Mouse (Mus musculus): ENCODE measurements around the gene Gm7879.

The Gm7879 gene

DNA sequence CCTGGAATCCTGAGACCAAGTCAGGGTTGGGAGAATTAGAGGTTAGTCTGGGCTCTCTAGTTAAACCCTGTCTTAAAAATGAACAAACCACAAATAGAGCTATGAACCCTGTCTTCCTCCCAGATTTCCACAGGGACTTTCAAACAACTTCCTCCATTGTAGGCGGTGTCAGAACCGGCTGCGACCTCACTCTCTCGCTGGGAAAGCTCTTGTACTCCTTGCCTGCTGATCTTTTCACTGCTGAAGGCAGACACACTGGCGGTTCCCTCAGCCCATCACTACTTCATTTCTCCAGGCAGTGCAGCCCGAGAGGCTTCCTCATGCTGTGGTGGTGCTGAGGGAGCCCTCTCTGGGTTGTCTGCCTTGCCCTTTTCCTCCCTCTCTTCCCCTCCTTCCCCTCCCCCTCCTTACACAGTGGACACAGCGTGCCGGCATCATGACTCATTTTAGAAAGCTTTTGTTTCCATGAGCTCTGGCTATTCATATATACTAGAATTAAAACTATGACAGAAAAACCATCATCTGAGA lies 35.9 kb downstream of the Gm7879 start:
- peak; percentile 40 for DNase-seq

DNA sequence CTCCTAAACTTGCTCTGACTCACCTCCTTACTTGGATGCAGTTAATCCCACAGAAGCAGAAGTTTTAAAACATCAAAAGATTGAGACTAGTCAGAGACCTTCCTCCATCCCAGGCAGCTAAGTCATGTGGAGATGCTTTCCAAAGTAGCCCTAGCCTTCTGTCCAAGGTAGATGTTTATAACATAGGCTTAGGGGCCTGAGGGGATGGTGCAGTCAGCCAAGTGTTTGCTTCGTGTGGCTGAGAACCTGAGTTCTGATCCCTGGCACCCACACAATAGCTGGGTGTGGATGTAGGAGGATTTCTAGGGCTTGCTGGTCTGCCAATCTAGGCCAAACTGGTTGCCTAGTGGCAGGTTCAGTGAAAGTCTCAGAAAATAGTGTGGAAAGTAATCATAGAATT lies 40.3 kb downstream of the Gm7879 start:
- DNase-seq, result no peak

DNA sequence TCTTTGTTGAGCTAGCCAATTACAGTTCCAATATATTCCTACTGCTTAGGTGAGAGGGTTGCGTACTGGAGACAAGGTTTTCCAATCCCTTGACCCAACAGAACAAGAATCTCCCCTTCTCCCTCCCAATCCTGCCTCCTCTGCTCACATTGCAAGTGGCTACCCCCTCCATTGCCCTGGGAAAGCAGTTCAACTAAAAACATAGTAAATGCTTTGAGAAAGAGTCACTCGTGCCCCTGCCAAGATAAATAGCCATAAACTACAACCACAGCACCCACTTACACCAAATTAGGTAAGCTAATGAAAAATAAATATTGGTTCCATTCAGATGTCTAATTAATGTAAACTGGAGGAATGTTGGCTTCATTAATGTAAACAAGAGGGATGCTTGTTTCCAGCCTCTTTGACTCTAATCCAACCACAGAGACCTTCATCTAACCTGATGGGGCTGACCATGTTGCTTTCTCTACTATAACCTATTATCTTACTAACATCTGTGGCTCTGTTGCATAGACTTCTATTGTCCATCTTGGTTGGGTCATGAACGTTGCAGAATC lies 47.0 kb downstream of the Gm7879 start:
- no peak for DNase-seq

GRCm38 (mm10) chr5:43961056-43961455 lies 48.1 kb downstream of the Gm7879 start:
- peak; percentile 57 for DNase-seq

Data from thymus, postnatal 14 days (tissue).